Mouse (Mus musculus) kidney, embryonic 15.5 days (tissue): ENCODE measurements around the gene Cdkal1. TPM values are rescaled to one million over a fixed set of nuclear protein-coding genes. Genes with fewer than 3 reads are reported as not detected.

Experiments used
- ATAC-seq: fragments of 200-750 bp; cut with Nextera tagmentation; replicated peaks from 2 replicates; pipeline ENCODE4 v1.8.0; 2017; ENCODE audit warnings: moderate TSS enrichment; ENCODE audit not compliant: low FRiP score
- H3K27ac ChIP-seq: fragments of 300-500 bp; sonication (generic); 2 replicates; pipeline ENCODE4 v1.5.1; 2015; ENCODE audit warnings: mild to moderate bottlenecking, inconsistent platforms
- H3K27me3 ChIP-seq: fragments of 300-500 bp; sonication (generic); 2 replicates; pipeline ENCODE4 v1.6.1; 2015; ENCODE audit warnings: inconsistent platforms
- H3K36me3 ChIP-seq: fragments of 300-500 bp; sonication (generic); 2 replicates; pipeline ENCODE4 v1.6.1; 2015; ENCODE audit warnings: inconsistent platforms
- H3K4me1 ChIP-seq: fragments of 300-500 bp; sonication (generic); 2 replicates; pipeline ENCODE4 v1.6.1; 2015; ENCODE audit warnings: inconsistent platforms
- H3K4me2 ChIP-seq: fragments of 300-500 bp; sonication (generic); 2 replicates; pipeline ENCODE4 v1.6.1; 2015; ENCODE audit warnings: moderate library complexity, mild to moderate bottlenecking, inconsistent platforms
- H3K4me3 ChIP-seq: fragments of 300-500 bp; sonication (generic); replicated peaks from 2 replicates; pipeline ENCODE4 v1.5.1; 2015; ENCODE audit warnings: mild to moderate bottlenecking, inconsistent platforms
- H3K9ac ChIP-seq: fragments of 300-500 bp; sonication (generic); 2 replicates; pipeline ENCODE4 v1.6.1; 2015; ENCODE audit warnings: mild to moderate bottlenecking, inconsistent platforms
- H3K9me3 ChIP-seq: fragments of 300-500 bp; sonication (generic); replicated peaks from 2 replicates; pipeline ENCODE4 v1.6.1; 2016; ENCODE audit warnings: inconsistent platforms
- WGBS: fragments of 180-500 bp; shearing (Covaris S2); methylation state at CpG from one replicate; pipeline ENCODE4 v1.1.7; 2015; ENCODE audit warnings: mixed read lengths; 5-methylcytosine and 5-hydroxymethylcytosine counted together
- polyA plus RNA-seq: library from polyadenylated mRNA; unstranded; fragments of >200 nt; fragmentation: Nextera tagmentation; extraction: Ambion mirVana; gene quantifications from 2 replicates; pipeline ENCODE4 v1.2.1, GENCODE M21; 2015

Cdkal1 gene
- polyA plus RNA-seq: 33.5 and 34.7 TPM in 2 replicates

- peak; percentile 79 for ATAC-seq
- WGBS: under 1% methylated on average over 33 of the region's 33 CpGs
- Histone ChIP-seq H3K9me3 (no peaks in the 10 kb centered on the region), H3K4me3 (peak within 1 kb of the TSS; percentile 77), H3K4me2 (peak within 1 kb of the TSS; percentile 64), H3K27ac (peak within 1 kb of the TSS; percentile 95), H3K4me1 (peaks cover 12% of the 10 kb centered on the region), H3K36me3 (peaks cover 16% of the 10 kb centered on the region), H3K27me3 (no peaks in the 10 kb centered on the region), H3K9ac (peak within 1 kb of the TSS; percentile 80)
Observed at GRCm38 (mm10) chr13:29855281-29856031, at the start of gene Cdkal1. Cdkal1 (minus strand) TSS chr13:29855674.

- WGBS: 97% methylated on average over 1 of the region's 1 CpGs
- H3K36me3 ChIP-seq: peaks cover 37% of the 10 kb centered on the region
Observed at GRCm38 (mm10) chr13:29903341-29903740, 47.9 kb upstream of the Cdkal1 start.

GRCm38 (mm10) chr13:29902676-29903075 lies 47.2 kb upstream of the Cdkal1 start:
- no peaks in the 10 kb centered on the region for H3K4me1 ChIP-seq
- H3K9ac ChIP-seq: no peak overlapping the region
- no peak overlapping the region for H3K4me2 ChIP-seq
- no peak overlapping the region for H3K4me3 ChIP-seq
- peaks cover 31% of the 10 kb centered on the region for H3K36me3 ChIP-seq
- H3K27me3 ChIP-seq: no peaks in the 10 kb centered on the region
- peaks cover 12% of the 10 kb centered on the region for H3K9me3 ChIP-seq
- no peak overlapping the region for H3K27ac ChIP-seq
- no peak for ATAC-seq
- 79% methylated on average over 1 of the region's 1 CpGs for WGBS

More at GRCm38 (mm10) chr13:29903341-29903740, 47.9 kb upstream of the Cdkal1 start:
- no peak overlapping the region for H3K9ac ChIP-seq
- no peak for ATAC-seq
- H3K27me3 ChIP-seq: no peaks in the 10 kb centered on the region
- H3K9me3 ChIP-seq: peaks cover 10% of the 10 kb centered on the region
- no peaks in the 10 kb centered on the region for H3K4me1 ChIP-seq
- H3K27ac ChIP-seq: no peak overlapping the region
- no peak overlapping the region for H3K4me3 ChIP-seq
- H3K4me2 ChIP-seq: no peak overlapping the region

- 75% methylated on average over 4 of the region's 4 CpGs for WGBS
Observed at GRCm38 (mm10) chr13:29901641-29902040, 46.2 kb upstream of the Cdkal1 start.

GRCm38 (mm10) chr13:29866780-29867179 lies 11.3 kb upstream of the Cdkal1 start:
- Histone ChIP-seq H3K4me3 (no peak overlapping the region), H3K4me1 (no peaks in the 10 kb centered on the region), H3K36me3 (no peaks in the 10 kb centered on the region), H3K9ac (no peak overlapping the region), H3K4me2 (no peak overlapping the region), H3K27ac (no peak overlapping the region), H3K27me3 (no peaks in the 10 kb centered on the region), H3K9me3 (no peaks in the 10 kb centered on the region)
- ATAC-seq: no peak
- 68% methylated on average over 3 of the region's 3 CpGs for whole genome bisulfite sequencing

More at GRCm38 (mm10) chr13:29901641-29902040, 46.2 kb upstream of the Cdkal1 start:
- Histone ChIP-seq H3K9ac (no peak overlapping the region), H3K36me3 (peaks cover 20% of the 10 kb centered on the region), H3K4me3 (no peak overlapping the region), H3K4me2 (no peak overlapping the region), H3K4me1 (no peaks in the 10 kb centered on the region), H3K27ac (no peak overlapping the region), H3K9me3 (peaks cover 14% of the 10 kb centered on the region), H3K27me3 (no peaks in the 10 kb centered on the region)
- ATAC-seq: no peak

GRCm38 (mm10) chr13:29864331-29864730 lies 8.9 kb upstream of the Cdkal1 start:
- Histone ChIP-seq H3K4me1 (no peaks in the 10 kb centered on the region), H3K36me3 (no peaks in the 10 kb centered on the region), H3K9me3 (no peaks in the 10 kb centered on the region), H3K27ac (0 out of 2 replicates have a peak overlapping the region, but pooled peaks have one; percentile 13), H3K27me3 (no peaks in the 10 kb centered on the region), H3K4me3 (no peak overlapping the region), H3K4me2 (no peak overlapping the region), H3K9ac (no peak overlapping the region)
- ATAC-seq: no peak
- 52% methylated on average over 6 of the region's 6 CpGs for WGBS

- 84% methylated on average over 2 of the region's 2 CpGs for WGBS
- H3K4me2 ChIP-seq: no peak overlapping the region
- H3K4me1 ChIP-seq: no peaks in the 10 kb centered on the region
- H3K27me3 ChIP-seq: no peaks in the 10 kb centered on the region
- no peaks in the 10 kb centered on the region for H3K36me3 ChIP-seq
- no peak overlapping the region for H3K27ac ChIP-seq
- H3K9ac ChIP-seq: no peak overlapping the region
- H3K4me3 ChIP-seq: no peak overlapping the region
- no peak for ATAC-seq
- no peaks in the 10 kb centered on the region for H3K9me3 ChIP-seq
Observed at GRCm38 (mm10) chr13:29860087-29860486, 4.6 kb upstream of the Cdkal1 start.

- 12% methylated on average over 4 of the region's 4 CpGs for WGBS
- Histone ChIP-seq H3K9me3 (no peaks in the 10 kb centered on the region), H3K27ac (no peak overlapping the region), H3K36me3 (no peaks in the 10 kb centered on the region; the same call in 1 of the 2 replicates), H3K9ac (no peak overlapping the region), H3K4me1 (peaks cover 12% of the 10 kb centered on the region), H3K4me3 (no peak overlapping the region), H3K27me3 (no peaks in the 10 kb centered on the region), H3K4me2 (no peak overlapping the region)
- peak; percentile 82 for ATAC-seq
Observed at GRCm38 (mm10) chr13:29857436-29857835, 2.0 kb upstream of the Cdkal1 start.

- Histone ChIP-seq H3K27me3 (no peaks in the 10 kb centered on the region), H3K4me1 (peaks cover 12% of the 10 kb centered on the region), H3K27ac (peak overlapping the region; percentile 95), H3K9me3 (no peaks in the 10 kb centered on the region), H3K9ac (peak overlapping the region; percentile 80), H3K36me3 (peaks cover 22% of the 10 kb centered on the region), H3K4me2 (peak overlapping the region; percentile 64), H3K4me3 (peak overlapping the region; percentile 77)
- ATAC-seq: 0 out of 2 replicates have a peak, but pooled peaks have one; percentile 5
- 1% methylated on average over 5 of the region's 5 CpGs for WGBS
Observed at GRCm38 (mm10) chr13:29854876-29855275, 598 bp downstream of the Cdkal1 start.

GRCm38 (mm10) chr13:29838409-29839047 lies 16.9 kb downstream of the Cdkal1 start:
- Histone ChIP-seq H3K27me3 (no peaks in the 10 kb centered on the region), H3K4me1 (no peaks in the 10 kb centered on the region), H3K4me3 (no peak overlapping the region), H3K27ac (no peak overlapping the region), H3K9me3 (no peaks in the 10 kb centered on the region), H3K4me2 (no peak overlapping the region), H3K36me3 (peaks cover 42% of the 10 kb centered on the region), H3K9ac (no peak overlapping the region)
- no peak for ATAC-seq
- 65% methylated on average over 5 of the region's 5 CpGs for WGBS

- Histone ChIP-seq H3K9ac (no peak overlapping the region), H3K4me3 (no peak overlapping the region), H3K9me3 (no peaks in the 10 kb centered on the region), H3K4me1 (no peaks in the 10 kb centered on the region), H3K36me3 (peaks cover 23% of the 10 kb centered on the region), H3K4me2 (no peak overlapping the region), H3K27ac (no peak overlapping the region), H3K27me3 (no peaks in the 10 kb centered on the region)
- 32% methylated on average over 4 of the region's 4 CpGs for WGBS
- no peak for ATAC-seq
Observed at GRCm38 (mm10) chr13:29835170-29835569, 20.3 kb downstream of the Cdkal1 start.

GRCm38 (mm10) chr13:29833751-29834150 lies 21.7 kb downstream of the Cdkal1 start:
- H3K4me3 ChIP-seq: no peak overlapping the region
- no peak for ATAC-seq
- peaks cover 20% of the 10 kb centered on the region for H3K36me3 ChIP-seq
- no peak overlapping the region for H3K4me2 ChIP-seq
- H3K9ac ChIP-seq: no peak overlapping the region
- no peaks in the 10 kb centered on the region for H3K9me3 ChIP-seq
- H3K27me3 ChIP-seq: no peaks in the 10 kb centered on the region
- H3K27ac ChIP-seq: no peak overlapping the region
- 81% methylated on average over 8 of the region's 8 CpGs for WGBS
- H3K4me1 ChIP-seq: no peaks in the 10 kb centered on the region
